Mouse (Mus musculus) c-Kit-positive CD71-positive TER-119-negative erythroid progenitor cells, embryonic 14.5 days (primary cell): Measurements from ENCODE around the gene Mical2.
A peak's percentile ranks its signal among the peaks of the same experiment; 100 is the strongest.

Source experiments
- DNase-seq: peaks from one replicate; pipeline ENCODE4 v3.0.0-alpha.2; 2013; ENCODE audit warnings: low read depth

Mical2 gene

DNA sequence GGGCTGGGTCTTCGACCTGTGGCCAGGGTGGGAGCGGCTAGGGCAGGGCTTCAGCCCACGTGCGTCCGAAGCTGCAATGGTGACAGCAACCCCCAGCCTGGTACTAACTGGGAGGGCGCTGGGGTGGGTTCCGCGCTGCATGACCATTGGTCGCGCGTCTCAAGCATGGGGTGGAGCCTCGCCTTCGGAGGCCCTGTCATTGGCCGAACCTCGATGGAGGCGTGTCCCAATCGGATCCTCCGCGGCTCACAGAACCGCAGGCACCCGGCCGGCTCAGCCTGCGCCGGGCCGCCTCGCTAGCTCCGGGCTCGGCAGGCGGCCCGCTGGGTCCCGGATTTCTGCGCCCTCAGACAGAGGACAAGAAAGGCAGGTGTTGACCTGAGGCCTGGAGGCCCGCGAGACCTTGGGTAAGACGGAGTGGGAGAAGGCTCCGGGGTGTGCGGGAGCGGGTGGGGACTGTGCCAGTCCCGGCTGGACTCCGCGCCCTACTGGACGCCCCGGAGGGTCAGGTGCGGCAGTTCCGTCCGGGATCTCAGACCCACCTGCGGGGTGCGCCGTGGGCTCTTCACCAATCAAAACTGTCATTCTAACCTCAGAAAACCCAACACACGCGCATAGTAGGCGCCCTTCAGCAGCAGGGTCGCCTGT lies at the start of gene Mical2:
Mical2 (plus strand) TSS at position 242 of the 648 bp plus-strand sequence.
- DNase-seq = peak; percentile 34

DNA sequence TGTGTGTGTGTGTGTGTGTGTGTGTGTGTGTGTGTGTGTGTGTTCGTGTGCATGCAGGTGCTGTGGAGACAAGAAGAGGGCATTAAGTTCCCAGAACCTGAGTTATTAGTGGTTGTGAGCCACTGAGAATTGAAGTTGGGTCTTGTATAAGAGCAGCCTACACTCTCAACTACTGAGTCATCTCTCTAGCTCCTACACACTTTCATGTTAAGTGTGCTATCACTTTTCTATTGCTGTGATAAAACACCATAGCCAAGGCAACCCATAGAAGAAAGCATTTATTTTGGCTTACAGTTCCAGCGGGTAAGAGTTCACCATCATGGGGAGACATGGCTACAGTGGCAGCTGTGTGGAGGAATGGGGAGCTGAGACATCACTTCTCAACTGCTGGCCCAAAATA lies 49.0 kb upstream of the Mical2 start:
- DNase-seq = no peak

DNA sequence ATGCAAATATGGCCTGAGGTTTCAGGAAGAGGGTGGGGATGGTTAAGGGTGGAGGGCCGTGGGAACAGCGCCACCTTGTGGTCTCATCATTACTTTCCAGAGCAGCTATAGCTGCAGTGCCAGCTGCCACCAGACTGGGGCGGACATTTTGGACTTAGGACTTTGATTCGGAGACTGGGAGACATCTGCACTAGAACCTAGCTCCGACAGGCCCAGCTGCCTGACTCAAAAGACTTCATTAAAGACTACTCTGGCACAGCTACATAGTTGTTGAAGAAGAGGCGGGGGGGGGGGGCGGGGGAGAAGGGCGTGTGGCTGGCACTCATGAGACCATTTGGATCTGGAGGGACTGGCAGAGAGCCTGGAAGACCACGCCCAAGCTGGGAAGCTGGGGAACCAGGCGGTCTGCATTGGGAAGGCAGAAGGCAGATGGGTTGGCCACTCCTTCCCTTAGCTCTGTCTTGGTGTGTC lies 45.4 kb upstream of the Mical2 start:
- DNase-seq = peak; percentile 42

DNA sequence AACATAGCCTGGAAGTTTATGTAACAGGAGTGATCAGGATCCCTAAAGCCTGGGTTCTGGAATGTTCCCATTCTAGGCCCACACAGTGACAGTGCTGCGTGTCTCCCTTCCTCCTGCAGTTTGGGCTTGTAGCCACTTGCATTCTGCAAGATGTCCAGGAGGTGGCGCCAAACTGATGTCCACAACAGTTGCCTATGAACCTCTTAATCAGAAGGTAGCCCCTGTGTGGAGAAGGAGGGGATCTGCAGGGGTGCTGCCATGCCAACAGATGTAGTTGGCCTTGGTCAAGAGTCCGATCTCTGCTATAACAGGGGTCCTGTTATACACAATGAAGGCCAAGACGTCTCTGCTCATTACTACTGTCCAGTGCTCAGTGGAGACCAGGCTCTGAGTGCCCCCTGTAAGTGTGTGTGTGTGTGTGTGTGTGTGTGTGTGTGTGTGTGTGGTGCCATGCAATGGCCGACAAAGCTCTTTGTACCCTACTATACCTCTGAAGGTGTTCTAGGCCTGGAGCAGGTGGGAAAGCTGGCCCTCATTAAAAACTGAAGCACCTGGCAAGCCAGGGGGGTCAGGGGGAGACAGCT lies 42.3 kb upstream of the Mical2 start:
- DNase-seq = peak; percentile 46

DNA sequence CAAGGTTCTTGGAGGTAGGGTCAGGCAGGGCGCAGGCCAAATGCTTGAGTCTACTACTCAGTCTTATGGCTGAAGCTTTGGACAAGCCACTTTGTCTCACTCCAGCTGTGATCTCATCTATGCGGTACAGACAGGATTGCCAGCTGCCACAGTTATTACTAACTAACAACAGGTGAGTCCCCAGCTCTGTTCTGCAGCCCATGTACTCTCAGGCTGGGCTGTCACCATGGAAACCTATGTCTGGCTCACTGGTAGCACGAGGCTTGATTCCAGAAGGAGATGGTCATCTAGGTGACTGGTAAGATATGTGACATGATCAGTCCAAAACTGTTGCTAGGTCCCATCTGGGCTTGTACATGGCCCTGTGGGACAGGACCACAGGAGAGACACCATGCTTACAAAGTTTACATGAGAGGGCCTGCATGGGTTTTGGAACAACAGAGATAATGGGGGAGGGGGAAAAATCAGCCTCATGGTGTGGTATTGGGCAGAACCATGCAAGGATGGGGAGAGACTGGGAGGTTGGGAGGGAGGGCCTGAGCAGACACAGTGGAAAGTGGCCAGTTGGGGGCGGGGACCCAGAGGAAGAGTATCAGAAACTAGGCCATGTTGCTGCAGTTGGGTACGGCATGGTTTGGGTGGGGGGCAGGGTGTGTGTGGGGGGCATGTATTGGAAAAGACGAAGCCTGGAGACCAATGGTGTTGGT lies 41.0 kb upstream of the Mical2 start:
- no peak for DNase-seq

DNA sequence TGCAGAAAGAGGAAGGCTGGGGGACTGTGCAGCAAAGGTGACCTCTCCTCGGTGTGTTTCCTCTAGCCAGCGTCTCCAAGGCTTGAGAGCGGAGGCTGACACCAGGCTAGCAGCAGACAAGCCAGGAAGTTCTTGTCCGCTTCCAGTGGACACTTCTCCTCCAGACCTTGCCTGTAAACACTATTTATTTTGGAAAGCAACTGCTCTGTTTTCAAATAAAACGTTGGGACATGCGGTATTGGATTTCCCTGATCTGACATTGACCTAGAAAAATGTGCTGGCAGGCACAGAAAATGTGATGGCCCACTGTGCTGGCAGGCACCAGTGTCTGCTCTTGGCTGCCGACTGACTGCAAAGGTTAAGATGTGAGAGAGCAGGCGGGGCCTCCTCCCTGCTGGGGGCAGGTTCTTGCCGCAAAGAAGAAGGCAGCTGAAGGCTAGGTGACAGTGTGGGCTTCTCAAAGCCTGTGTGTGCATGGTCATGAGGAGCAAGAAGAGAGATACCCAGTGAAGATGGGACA lies 40.4 kb upstream of the Mical2 start:
- no peak for DNase-seq

DNA sequence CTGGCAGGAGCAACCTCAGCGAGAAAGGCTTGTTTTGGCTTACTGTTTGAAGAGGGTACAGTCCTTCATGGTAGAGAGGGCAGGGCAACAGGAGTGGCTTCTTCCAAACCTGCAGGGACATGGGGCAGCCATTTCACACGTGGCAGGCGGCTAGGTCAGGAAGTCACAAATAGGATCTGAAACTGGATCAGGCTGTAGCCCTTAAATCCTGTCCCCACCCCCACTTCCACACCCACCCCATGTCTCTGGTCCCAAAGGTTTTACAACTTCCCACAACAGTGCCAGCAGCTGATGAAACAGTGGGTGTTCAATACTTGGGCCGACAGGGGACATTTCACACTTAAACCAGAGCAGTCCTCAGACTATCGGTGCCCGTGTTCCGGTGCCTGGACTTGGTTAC lies 38.8 kb upstream of the Mical2 start:
- no peak for DNase-seq

DNA sequence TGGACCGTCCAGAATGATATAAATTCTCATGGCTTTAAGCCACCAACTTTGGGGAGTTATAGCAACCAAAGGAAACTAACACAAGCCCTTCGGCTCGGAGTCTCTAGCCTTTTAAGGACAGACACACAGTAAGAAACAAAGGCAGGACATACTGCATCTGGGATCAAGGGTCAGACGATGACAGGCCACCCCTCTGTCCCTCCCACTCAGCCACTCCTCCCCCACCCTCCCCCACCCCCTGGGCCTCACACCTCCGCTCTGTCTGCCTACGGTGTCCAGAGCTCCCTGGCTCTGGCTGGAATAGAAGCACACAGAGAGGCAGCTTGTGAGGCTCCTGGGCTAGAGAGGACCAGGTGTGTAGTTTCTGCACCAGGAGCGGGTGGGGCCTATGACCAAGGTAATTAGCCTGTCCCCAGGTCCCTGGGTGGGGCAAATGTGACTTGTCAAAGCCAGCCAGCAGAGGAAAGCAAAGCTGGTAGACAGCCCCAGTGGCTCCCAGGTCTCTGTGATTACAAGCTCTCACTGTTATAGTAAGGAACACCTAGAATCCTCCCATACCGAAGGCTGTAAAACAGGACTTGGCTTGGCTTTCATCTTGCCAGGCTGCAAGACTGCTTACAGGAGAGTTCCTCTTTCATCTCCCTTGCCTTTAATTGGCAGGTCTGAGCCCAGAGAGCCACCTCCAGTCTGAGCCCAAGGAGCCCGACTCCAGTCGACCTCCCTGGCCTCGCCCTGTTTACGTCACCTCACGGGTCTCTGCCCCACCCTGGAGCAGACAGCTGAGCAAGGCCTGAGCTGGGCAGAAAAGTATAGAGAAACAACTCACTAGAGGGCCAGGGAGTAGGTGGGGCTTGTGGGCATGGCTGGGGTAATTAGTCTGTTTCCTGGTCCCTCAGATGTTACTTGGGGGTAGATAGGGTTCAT lies 37.9 kb upstream of the Mical2 start:
- DNase-seq = no peak

DNA sequence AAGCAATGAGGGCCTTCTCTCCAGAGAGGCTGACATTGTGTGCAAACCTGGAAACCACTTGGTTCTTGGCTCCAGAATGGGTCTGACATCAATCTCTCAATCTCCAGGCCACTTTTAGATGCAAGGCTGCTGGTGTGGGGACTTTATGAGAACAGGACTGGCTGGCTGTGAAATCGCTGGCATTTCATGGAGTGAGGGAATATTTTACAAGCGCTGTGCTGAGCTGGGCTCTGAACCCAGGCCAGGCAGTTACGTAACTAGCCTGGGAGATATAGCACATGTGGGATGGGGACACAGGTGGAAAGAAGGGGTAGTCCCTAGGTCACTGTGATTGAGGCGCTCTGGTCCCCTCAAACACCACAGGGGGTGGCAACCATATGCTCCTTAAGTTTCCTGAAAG lies 33.4 kb upstream of the Mical2 start:
- no peak for DNase-seq

DNA sequence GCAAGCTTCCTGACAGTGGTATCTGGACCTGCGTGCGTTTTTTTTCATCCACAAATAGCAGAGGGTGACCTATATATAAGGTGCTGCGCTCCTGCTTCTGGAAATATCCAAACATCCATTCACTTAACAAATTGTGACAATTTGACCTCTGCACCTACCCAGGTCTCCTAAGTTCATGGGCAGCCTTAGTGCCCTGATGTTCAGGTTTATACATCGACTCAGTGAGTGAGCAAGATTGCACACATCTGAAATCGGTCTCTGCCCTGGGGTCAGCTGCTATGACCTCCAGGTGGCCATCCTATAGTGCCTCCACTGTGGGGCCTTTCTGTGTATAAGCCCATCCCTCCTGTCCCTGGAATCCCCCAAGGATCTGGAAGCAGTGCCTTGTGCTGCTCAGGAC lies 32.9 kb upstream of the Mical2 start:
- DNase-seq = no peak

DNA sequence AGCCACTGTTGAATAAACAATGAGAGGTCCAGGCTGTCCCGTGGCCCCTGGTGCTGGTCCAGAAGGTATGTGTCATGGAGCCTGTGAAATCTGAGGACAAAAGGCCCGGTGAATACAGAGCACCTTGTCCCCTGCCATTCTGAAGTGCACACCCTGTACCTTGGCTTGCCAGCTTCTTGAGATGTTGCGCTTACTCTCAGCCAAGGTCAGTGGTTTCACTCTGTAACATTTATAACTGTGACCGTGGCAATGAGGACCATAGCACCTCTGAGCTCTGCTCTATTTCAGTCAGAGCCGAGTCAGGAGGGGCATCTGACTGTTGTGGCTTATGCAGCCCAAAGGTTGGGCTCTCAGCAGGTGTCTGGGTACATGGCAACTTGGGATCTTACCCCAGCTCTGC lies 31.4 kb upstream of the Mical2 start:
- no peak for DNase-seq

DNA sequence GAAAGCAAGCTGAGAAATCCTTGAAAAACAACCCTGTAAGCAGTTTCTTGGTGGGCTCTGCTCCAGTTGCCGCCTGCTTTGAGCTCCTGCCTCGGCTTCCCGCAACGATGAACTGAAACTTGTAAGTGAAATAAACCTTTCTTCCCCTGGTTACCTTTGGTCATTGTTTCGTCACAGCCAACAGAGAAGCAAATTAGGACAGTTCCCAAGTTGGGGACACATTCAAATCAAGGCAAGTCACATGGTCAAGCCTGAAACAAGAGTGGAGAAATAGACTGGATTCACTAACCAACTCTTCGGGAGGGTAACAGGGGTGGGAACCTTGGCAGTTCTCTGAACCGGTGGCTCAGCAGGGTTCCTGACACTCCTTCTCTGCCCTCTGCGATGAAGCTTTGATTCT lies 28.2 kb upstream of the Mical2 start:
- DNase-seq = no peak

DNA sequence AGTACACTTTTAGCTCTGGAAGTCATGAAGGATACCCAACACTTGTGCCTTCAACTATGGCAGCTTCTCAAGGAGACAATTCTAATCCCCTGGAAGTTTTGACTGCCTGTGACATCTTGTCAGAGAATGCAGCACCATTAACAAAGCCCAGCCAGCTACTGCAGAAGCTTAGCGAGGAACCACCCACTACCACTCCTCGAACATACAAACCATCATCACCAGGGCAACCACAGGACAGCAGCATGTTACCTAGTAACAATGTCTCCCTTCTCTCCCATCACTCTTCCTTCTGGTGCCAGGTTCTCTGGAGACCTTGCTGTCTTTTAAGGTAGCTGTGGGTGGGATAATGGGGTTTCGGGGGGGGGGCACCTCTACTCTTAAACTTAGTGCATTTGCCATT lies 26.3 kb upstream of the Mical2 start:
- no peak for DNase-seq

DNA sequence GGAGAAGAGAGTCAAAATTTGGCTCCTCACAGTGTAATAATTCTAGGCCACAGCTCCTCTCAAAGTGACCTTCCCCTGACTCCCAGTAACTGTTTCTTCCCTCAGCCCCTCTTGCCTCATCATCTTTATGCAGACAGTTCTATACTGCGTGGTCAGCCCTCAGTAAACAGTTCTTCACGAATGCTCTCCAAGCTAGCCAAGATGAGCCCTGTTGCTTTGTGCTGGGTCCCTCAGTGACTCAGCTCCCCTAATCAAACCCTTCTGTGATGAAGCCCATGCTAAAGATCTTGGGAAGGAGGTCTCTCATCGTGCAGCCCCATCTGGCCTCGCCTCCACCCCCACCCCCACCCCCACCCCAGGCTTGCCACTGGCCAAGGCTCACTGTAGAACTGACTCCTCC lies 24.9 kb upstream of the Mical2 start:
- DNase-seq = no peak

DNA sequence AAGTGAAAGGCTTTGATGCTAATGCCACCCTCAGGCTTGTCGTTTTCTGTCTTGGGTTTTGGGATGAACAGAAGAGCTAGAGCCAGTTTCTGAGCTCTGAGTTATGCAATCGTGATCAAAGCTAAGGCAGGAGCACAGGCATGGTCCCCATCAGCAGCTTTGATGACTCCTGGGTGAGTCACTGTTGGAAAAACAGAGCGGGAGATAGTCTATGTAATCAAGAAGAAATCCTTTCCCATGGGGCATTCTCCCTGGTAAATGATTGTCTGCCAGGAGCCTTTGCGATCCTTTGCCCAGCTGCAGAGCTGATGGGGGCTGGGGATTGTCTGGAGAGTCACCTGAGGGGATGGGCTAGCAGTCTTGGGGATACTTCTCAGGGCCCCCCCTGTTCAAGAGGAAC lies 23.5 kb upstream of the Mical2 start:
- DNase-seq = no peak

DNA sequence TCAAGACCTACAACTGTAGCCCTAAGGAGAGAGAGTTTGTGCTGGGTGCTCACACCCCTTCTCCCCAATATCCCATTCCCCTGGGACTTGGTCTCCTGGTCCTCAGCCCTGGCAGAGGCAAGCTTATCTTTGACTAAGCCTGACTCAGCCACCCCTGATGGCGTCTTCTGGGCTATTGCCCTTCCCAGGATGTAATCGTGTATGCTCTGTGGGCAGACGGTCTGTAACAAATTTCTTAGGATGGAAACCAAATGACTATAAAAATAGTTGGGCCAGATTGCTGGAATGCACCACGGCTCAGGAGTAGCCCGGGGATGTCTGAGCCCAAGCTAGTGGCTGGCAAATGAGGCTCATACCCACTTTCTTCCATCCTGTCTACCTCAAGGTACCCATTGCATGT lies 22.8 kb upstream of the Mical2 start:
- no peak for DNase-seq

DNA sequence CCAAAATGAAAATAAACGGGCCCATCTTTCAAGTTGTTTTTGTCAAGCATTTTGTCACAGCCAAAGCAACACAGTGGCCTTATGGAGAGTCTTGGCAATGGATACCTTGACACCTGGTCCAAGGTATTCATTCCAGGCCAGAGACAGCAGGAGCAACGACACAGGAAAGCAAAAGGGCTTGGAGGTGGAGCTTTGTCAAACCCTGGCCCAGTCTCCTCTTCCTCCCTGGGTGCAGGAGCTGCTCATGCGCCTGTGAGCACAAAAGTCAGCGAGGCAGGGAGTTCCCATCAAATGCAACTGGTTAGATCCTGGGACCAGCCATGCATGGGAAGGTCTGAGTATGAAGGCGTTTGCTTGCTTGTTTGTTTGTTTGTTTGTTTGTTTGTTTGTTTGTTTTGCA lies 21.7 kb upstream of the Mical2 start:
- DNase-seq = no peak

DNA sequence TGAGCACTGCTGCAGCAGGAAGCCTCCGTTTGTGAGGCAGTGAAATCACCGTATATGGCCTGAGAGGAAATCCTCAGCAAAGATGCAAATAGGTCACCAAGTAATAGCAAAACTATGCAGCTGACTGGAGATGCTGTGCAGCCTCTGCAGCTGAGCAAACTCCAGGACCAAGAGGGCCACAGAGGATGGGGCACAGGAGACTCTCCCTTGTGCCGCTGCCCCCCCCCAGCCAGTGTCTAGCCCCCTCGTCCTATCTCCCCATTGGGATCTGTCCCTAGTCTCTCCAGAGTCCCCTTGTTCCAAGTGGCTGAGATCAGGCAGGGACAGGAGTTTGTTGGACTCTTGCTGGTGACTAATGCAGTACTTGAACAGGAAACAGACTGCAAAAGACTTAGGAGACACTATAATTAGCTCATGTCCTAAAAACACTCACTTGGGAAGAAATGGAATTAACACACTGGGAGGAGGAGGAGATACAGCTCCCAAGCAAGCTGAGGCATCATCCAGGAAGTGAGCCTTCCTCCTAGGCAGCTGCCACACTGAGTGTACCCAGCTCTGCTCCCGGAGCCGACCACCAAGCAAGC lies 21.2 kb upstream of the Mical2 start:
- DNase-seq = no peak

DNA sequence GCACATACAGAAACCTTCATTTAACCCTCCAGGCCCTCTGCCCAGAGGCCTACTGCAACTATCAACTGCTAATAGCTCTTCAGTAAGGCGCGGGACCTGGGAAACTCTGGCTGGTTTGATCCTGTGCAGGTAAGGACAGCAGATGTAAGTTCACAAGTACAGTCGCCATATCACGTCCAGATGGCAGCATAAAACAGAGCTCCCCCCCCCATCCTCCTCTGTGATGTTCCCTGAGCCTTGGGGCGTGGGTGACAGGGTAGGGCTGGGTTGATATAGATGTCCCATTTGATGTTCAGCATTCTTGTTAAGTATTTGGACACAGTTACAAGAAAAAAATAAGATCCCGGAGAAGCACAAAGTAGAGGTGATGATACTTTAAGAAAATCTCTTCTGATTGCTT lies 20.1 kb upstream of the Mical2 start:
- no peak for DNase-seq

DNA sequence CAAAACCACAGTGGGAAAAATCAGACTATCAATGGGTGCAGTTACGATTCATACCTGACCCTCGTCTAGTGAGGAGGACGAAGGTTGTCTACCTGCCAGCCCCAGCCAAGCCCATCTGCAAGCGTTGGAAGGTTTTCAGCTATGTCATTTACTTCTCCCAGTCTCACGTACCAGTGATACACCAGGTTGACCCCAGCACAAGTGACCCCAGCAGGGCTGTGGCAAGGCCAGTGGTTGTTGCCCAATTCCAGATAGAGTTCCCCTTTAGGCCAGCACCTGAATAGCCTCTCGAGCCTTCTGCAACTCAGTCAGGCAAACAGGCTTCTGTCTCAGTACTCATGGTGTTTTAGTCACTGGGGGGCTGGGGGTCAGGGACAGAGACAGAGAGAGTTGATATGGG lies 17.9 kb upstream of the Mical2 start:
- DNase-seq = no peak

DNA sequence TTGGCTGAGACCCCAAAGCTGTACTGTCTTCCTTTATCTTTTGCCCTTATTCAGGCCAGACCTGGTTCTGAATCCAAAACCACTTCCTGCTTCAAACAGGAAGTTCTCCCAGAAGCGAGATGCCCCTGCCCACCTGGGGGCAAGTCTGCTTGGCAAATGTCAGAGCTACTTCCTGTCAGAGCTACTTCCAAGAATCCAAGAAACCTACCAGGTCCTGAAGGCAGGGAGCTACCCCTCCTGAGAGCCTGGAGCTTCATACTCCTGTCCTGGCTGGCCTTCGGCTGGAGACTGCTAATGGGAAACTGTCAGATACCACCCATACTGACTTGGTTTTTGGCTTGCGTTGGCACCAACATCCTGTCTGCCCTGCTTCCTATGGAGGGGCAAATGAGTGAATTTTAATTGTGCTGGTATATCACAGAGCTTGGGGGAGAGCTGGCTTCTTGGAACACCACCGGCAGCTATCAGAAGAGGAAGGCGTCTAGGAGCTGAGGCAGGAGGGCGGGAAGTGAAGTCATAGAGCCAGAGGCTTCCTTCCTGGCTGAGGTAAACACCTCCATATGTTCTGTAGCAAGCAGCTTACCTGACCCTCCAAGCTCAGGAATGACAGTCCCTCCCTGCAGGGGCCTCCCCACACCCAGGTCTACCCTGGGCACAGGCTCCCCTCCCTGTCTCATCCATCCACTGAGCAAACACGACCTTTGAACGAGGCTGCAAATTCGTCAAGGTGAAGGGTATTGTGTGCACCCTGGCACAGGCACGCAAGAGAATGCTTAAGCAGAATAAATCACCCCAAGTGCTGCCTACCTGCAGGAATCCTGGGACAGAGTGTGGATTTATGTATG lies 17.1 kb upstream of the Mical2 start:
- no peak for DNase-seq
